Mouse (Mus musculus) adrenal gland, postnatal 4 days (tissue): ENCODE data around the gene E330009J07Rik. TPM values are rescaled to one million over a fixed set of nuclear protein-coding genes. Genes with fewer than 3 reads are reported as not detected.

Experiments
- DNase-seq, 2 experiments: peaks; one replicate each; pipeline ENCODE4 v3.0.0; 2021 to 2022; ENCODE audit warnings: low spot score in 2 of 2, mixed read lengths in 2 of 2
- total RNA-seq, 2 experiments: library from RNA; stranded (reverse); gene quantifications; 2 replicates each; pipeline ENCODE4 v1.2.3; 2021

The E330009J07Rik gene
- total RNA-seq, 2 experiments from 2014 or later: 18.2 to 20.2 TPM

GRCm38 (mm10) chr6:40430251-40430650, 5.7 kb downstream of the E330009J07Rik start:
- DNase-seq: no peak

GRCm38 (mm10) chr6:40429521-40429931, 6.4 kb downstream of the E330009J07Rik start:
- DNase-seq: no peak

GRCm38 (mm10) chr6:40428696-40429095, 7.2 kb downstream of the E330009J07Rik start:
- DNase-seq: no peak

- no peak for DNase-seq
Observed at GRCm38 (mm10) chr6:40427441-40427840, 8.5 kb downstream of the E330009J07Rik start.

- no peak for DNase-seq
Observed at GRCm38 (mm10) chr6:40423774-40424173, 12.2 kb downstream of the E330009J07Rik start.

- no peak for DNase-seq
Observed at GRCm38 (mm10) chr6:40423013-40423412, 12.9 kb downstream of the E330009J07Rik start.

- DNase-seq: no peak
Observed at GRCm38 (mm10) chr6:40421099-40421498, 14.8 kb downstream of the E330009J07Rik start.

GRCm38 (mm10) chr6:40418386-40418785, 17.5 kb downstream of the E330009J07Rik start:
- DNase-seq: no peak

- DNase-seq: no peak
Observed at GRCm38 (mm10) chr6:40415799-40416198, 20.1 kb downstream of the E330009J07Rik start.

GRCm38 (mm10) chr6:40413565-40413964, 22.4 kb downstream of the E330009J07Rik start:
- DNase-seq: no peak

GRCm38 (mm10) chr6:40413046-40413445, 22.9 kb downstream of the E330009J07Rik start:
- no peak for DNase-seq

GRCm38 (mm10) chr6:40411085-40411484, 24.9 kb downstream of the E330009J07Rik start:
- DNase-seq: no peak

- no peak for DNase-seq
Observed at GRCm38 (mm10) chr6:40403640-40404285, 32.2 kb downstream of the E330009J07Rik start.

GRCm38 (mm10) chr6:40402031-40402430, 33.9 kb downstream of the E330009J07Rik start:
- DNase-seq: no peak

GRCm38 (mm10) chr6:40393213-40393612, 42.7 kb downstream of the E330009J07Rik start:
- peak in 1 of 2 experiments; percentile 29 for DNase-seq

- DNase-seq: no peak
Observed at GRCm38 (mm10) chr6:40390975-40391374, 45.0 kb downstream of the E330009J07Rik start.

GRCm38 (mm10) chr6:40388660-40389059, 47.3 kb downstream of the E330009J07Rik start:
- DNase-seq: no peak

- DNase-seq: no peak
Observed at GRCm38 (mm10) chr6:40385682-40386081, 50.3 kb downstream of the E330009J07Rik start.

GRCm38 (mm10) chr6:40381908-40382307, 54.0 kb downstream of the E330009J07Rik start:
- no peak for DNase-seq

- DNase-seq: no peak
Observed at GRCm38 (mm10) chr6:40380181-40380580, 55.8 kb downstream of the E330009J07Rik start.

- DNase-seq: no peak
Observed at GRCm38 (mm10) chr6:40371031-40371430, 64.9 kb downstream of the E330009J07Rik start.

GRCm38 (mm10) chr6:40353360-40353759, 82.6 kb downstream of the E330009J07Rik start:
- no peak for DNase-seq
